Mouse (Mus musculus) mouse embryonic stem cell (cell line): Measurements from ENCODE around the gene Clasrp.

Experiments used
- in situ Hi-C, 2 experiments: fragments of 300-500 bp; cut with MboI; formaldehyde crosslinking; loops; 1 replicate in 1 of 2; 3 replicates in 1 of 2; pipeline ENCODE4 v1.14.3; 2019 to 2020; ENCODE audit warnings: low sequenced_read_pairs in 2 of 2, low pct_unique_long_range_greater_than_20kb in 1 of 2, mixed read lengths in 1 of 2; ENCODE audit not compliant: unreplicated experiment in 1 of 2

Gene Clasrp

GRCm38 (mm10) chr7:19572926-19573775 is 31.1 kb downstream of the Clasrp start:
- in situ Hi-C loops = no loop called here

DNA sequence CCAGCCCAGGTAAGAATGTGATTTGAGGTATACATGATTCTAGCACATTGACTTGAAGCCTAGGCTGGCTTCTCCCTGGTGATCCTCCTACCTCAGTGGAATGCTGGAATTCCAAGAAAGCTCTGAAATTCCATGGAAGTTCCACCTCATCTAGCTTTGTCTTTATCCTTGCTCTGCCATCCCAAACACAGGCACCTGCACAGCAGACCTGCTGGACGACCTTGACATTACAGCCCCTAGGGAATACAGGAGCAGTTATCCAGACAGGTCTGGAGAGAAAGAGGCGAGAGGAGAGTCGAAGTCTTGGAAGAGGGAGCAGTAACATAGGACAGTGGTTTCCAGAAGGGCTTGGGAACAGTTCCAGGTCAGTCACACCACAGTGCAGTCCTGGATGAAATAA is 34.6 kb downstream of the Clasrp start:
- in situ Hi-C loops = no loop called here

DNA sequence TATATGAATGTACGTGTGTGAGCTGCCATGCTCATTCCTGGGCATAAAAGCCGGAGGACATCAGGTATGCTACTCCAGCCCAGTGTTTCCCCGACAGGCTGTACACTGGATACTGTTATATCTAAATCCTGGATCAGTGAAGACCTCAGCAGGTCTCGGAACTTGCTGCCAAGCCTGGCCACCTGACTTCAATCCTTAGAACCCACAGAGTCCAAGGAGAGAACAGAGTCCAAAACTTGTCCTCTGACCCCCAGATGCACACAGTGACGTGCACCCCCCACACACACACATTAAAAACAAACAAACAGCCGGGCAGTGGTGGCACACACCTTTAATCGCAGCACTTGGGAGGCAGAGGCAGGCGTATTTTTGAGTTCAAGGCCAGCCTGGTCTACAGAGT is 36.9 kb downstream of the Clasrp start:
- in situ Hi-C loops = no loop called here

DNA sequence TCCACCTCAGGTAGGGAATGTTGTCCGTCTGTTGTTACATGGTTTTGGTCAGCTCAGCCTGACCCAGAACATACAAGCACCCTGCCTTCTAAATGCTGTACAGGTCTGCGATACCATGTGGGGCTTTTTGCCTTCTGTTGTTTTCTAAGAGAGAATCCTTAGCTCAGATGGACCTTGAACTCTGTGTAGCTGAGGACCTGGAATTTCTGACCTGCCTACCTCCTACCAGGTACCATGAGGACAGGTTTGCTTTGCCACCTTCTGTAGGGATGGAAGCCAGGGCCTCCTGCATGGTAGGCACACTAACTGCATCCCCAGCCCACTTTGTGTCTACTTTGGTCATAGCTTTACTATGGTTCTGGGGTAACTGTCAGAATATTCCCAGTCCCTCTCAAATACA is 38.5 kb downstream of the Clasrp start:
- in situ Hi-C loops = no loop called here

DNA sequence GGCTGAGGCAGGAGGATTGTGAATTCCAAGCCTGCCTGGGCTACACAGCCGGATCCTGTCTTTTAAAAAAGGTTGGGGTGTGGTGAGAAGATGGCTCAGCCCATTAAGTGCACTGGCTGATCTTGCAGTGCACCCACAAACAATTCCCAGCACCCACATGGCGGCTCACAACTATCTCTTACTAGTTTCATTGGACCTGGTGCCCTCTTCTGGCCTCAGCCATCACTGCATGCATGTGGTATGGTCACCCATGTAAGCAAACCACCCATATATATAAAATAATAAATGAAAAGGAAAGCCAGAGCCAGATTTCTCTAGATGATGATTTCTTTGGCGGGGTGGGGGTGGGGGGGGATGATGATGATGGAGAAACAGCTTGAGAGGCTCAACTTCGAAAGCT is 39.8 kb downstream of the Clasrp start:
- in situ Hi-C loops = no loop called here

GRCm38 (mm10) chr7:19563884-19564283 is 40.4 kb downstream of the Clasrp start:
- in situ Hi-C loops = no loop called here

DNA sequence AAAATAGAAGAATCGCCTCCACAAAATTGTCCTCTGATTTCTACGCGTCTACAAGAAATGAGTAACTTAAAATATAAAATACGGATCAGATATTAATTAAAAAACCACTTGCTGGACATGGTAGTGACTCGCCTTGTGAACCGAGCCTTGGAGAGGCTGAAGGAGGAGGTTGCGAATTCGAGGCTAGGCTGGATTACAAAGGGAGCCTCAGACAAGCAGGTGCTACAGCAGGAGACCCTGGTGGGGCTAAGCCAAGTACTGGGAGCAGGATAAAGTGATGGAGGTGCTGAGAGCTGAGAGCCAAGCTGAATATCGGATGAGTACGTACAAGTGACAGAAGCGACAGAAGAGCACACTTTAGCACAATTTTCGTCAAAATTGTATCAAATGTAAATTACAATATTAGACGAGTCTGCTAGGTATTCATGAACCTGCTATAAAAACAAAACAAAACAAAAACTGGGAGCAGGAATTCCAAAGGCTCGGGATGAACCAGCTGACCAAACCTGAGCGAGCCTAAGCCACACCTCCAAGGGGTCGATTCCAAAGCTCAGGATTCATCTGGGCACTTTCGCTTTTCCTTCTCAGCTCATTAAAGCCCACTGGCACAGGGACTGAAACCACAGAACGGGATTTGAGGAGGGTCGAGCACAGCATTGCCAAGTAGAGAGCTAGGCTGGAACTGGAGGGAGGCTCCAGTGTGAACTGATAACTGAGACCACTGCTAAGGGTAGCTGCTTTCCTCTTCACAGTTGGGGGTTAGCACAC is 41.5 kb downstream of the Clasrp start, which contains the start of gene Ppp1r37:
TSS of gene Ppp1r37 (minus strand) at position 434 of the 768 bp plus-strand sequence.
- in situ Hi-C loops = no loop called here

GRCm38 (mm10) chr7:19561765-19562642 is 42.3 kb downstream of the Clasrp start:
- in situ Hi-C loops = no loop called here

DNA sequence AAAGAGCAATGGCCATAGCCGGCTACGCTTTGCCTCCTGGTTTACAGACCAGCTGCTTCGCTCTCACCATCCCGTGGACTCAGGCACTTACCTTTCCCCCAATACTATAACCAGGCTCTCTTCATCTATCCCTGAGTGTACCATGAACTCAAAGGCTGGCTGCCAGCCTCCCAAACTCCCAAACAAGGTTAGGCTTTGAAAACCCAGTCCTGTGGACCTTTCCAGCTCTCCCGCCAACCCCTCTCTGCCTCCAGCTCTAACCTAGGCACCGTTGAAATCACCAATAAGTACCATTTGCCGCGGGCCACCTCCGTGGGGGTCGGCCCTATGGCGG is 42.9 kb downstream of the Clasrp start:
- in situ Hi-C loops = no loop called here

- in situ Hi-C loops = no loop called here
Measured at GRCm38 (mm10) chr7:19560491-19561260, 43.6 kb downstream of the Clasrp start.

- in situ Hi-C loops = no loop called here
Measured at GRCm38 (mm10) chr7:19558965-19559364, 45.3 kb downstream of the Clasrp start.

DNA sequence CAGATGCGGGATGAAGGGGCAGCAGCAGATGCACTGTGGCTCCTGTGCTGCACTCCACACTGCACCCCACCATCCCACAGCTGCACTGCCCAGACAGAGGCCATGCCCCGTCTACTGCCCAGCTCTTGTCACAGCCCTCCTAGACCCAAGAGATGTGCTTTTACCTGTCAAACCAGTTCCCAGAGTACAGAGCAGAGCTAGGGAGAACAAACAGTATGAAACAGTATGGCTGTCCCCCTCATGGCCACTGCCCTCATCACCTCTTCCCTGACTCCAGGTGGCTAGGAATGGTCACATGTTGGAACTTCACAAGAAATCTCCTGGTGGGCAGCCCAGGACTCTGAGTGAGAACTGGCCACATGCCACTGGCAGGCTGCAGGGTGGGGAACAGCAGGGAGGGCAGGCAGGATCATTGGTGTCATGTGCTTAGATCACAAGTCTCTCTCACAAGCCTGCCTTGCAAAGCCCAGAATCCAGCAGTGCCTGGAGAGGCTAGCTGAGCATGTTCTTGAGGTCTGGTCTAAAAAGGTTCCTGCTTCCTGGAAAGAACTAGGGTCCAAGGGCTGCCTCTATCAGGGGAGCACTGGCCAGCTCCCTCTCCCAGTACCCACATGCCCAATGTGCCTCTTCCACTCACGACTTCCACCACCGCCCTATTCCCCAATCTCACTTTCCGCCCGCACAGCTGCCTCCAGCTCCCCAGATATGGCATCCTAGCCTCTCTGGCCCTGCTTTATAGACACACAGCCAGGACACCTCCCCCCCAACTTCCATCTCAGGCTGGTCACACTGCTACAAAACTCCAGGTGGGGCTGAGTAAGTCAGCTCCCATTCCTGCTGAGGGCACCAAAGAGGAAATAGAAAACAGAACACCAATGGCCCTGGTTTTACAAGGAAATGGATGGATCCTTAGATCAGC is 46.0 kb downstream of the Clasrp start:
- in situ Hi-C loops = no loop called here

DNA sequence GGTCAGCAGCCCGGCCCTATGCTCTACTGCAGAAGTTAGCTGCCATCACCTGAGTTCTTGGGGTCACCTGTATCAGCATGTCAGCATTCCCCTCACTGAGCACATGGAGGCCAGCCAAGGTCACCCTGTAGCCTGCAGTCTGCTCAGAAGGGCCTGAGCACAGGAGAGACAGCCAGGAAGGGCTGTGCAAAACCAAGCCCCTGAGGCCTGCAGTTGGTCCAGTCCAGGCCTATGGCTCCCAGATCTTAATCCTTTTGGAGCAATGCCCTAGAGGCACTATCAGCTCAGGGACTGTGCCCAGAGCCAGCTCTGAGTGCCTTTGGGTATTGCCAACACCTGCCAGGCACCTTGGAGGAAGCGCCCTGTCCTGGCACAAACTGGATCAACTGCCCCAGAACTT is 47.2 kb downstream of the Clasrp start:
- in situ Hi-C loops = no loop called here

GRCm38 (mm10) chr7:19554168-19554567 is 50.1 kb downstream of the Clasrp start:
- in situ Hi-C loops = no loop called here

DNA sequence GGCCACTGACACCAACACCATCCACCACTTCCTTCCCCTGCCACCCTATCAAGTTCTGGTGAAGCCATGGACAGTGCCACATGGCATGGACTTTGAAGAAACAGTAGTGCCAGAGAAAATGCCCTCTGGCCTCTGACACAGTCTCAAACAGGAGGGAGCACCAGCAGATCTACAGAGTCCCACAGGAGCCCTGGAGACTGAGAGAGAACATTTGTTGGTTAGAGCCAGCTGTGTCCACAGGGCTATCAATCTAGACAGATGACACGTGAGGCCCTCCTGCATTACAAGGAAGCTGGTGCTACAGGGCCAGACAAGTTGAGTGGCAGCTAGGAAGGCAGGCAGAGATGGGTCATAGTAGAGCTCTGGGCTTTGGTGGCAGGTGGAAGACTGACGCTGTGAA is 51.8 kb downstream of the Clasrp start:
- in situ Hi-C loops = no loop called here

DNA sequence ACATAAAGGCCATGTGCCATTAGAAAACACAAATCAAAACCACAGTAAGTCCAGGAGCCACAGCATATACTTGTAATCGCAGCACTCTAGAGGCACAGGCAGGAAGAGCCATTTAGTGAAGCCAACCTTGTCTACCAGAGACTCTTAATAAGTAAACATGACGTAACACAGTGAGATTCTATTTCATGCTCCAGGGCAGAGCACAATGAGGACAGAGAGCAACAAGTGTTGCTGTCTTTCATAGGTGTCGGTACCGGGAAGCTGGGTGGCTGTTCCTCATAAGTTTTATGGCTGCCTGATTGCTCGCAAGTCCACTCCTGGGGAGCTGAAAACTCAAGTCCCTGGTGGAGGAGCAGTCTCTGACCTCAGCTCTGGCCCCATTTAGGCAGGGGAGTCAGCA is 52.7 kb downstream of the Clasrp start:
- in situ Hi-C loops = no loop called here

DNA sequence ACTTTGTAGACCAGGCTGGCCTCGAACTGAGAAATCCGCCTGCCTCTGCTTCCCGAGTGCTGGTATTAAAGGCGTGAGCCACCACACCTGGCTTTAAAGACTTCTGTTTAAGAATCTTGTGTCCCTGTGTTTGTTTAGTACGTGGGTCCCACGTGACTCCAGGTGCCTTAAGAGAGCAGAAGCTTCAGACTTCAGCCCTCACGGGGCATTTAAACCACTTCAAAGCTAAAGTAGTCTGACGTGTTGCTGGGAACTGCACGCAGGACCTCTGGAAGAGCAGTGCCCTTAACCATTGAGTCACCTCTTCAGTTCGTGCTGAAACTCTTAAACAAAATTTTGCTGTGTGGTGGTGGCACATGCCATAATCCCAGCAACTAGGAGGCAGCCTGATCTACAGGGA is 54.9 kb downstream of the Clasrp start:
- in situ Hi-C loops = no loop called here
